Mouse (Mus musculus) embryonic fibroblast, embryonic 13.5 days (primary cell): ENCODE measurements around the gene Khsrp. TPM values are rescaled to one million over a fixed set of nuclear protein-coding genes. Genes with fewer than 3 reads are reported as not detected.

ENCODE experiments used
- H3K27ac ChIP-seq: 2 replicates; pipeline ENCODE4 v1.5.1; 2012; ENCODE audit warnings: low read length, control low read depth, inconsistent platforms; ENCODE audit not compliant: insufficient read depth
- H3K4me1 ChIP-seq: 2 replicates; pipeline ENCODE4 v1.6.1; 2011; ENCODE audit warnings: low read length; ENCODE audit not compliant: control insufficient read depth, insufficient read depth
- H3K4me3 ChIP-seq: 2 replicates; pipeline ENCODE4 v1.5.1; 2011; ENCODE audit warnings: mild to moderate bottlenecking, control low read depth, low read length; ENCODE audit not compliant: insufficient read depth
- CTCF ChIP-seq: IDR thresholded peaks from 2 replicates; pipeline ENCODE4 v1.5.1; 2011; ENCODE audit warnings: mild to moderate bottlenecking, control low read depth, low read length, moderate library complexity, borderline replicate concordance; ENCODE audit not compliant: insufficient read depth
- POLR2A ChIP-seq: IDR thresholded peaks from 2 replicates; pipeline ENCODE4 v1.6.1; 2011; ENCODE audit warnings: low read depth, mild to moderate bottlenecking, control low read depth, low read length, moderate library complexity
- polyA plus RNA-seq: library from polyadenylated mRNA; stranded (reverse); fragments of >200 nt; gene quantifications from 2 replicates; pipeline ENCODE4 v1.2.4, GENCODE M21; 2011; ENCODE audit warnings: low read depth; ENCODE audit not compliant: missing spikeins, insufficient read length

The Khsrp gene
- polyA plus RNA-seq, 1 experiment = 82.4 TPM

- H3K4me3 ChIP-seq = peak overlapping the region; percentile 13
- TF ChIP-seq POLR2A (peak; percentile 91), CTCF (no peak)
- H3K4me1 ChIP-seq = peaks cover 2% of the 10 kb centered on the region; the same call in 1 of the 2 replicates
- H3K27ac ChIP-seq = peak overlapping the region; percentile 60
These were observed 519 bp upstream of the Khsrp start for GRCm38 (mm10) chr17:57031661-57032420.

- H3K4me1 ChIP-seq = peaks cover 2% of the 10 kb centered on the region; the same call in 1 of the 2 replicates
- no peak overlapping the region for H3K27ac ChIP-seq
- TF ChIP-seq POLR2A (peak; percentile 46), CTCF (no peak)
These were observed 1.6 kb downstream of the Khsrp start for GRCm38 (mm10) chr17:57029691-57030090.

GRCm38 (mm10) chr17:57027471-57027870, 3.9 kb downstream of the Khsrp start:
- Histone ChIP-seq H3K27ac (no peak overlapping the region), H3K4me3 (no peak overlapping the region)

More at GRCm38 (mm10) chr17:57029691-57030090, 1.6 kb downstream of the Khsrp start:
- H3K4me3 ChIP-seq = peak overlapping the region; percentile 97

GRCm38 (mm10) chr17:57020960-57021359, 10.4 kb downstream of the Khsrp start:
- TF ChIP-seq POLR2A (no peak), CTCF (no peak)
- Histone ChIP-seq H3K27ac (no peak overlapping the region), H3K4me1 (no peaks in the 10 kb centered on the region), H3K4me3 (no peak overlapping the region)

More at GRCm38 (mm10) chr17:57027471-57027870, 3.9 kb downstream of the Khsrp start:
- H3K4me1 ChIP-seq = peaks cover 2% of the 10 kb centered on the region; the same call in 1 of the 2 replicates
- no peak for TF ChIP-seq POLR2A
- no peak for TF ChIP-seq CTCF

- no peak overlapping the region for H3K4me3 ChIP-seq
- TF ChIP-seq CTCF (no peak), POLR2A (no peak)
- no peak overlapping the region for H3K27ac ChIP-seq
- no peaks in the 10 kb centered on the region for H3K4me1 ChIP-seq
These were observed 11.6 kb downstream of the Khsrp start for GRCm38 (mm10) chr17:57019693-57020092.

- no peak for TF ChIP-seq POLR2A
- TF ChIP-seq CTCF = no peak
- no peak overlapping the region for H3K27ac ChIP-seq
- H3K4me3 ChIP-seq = no peak overlapping the region; the same call in 1 of the 2 replicates
- no peaks in the 10 kb centered on the region for H3K4me1 ChIP-seq
These were observed 19.0 kb downstream of the Khsrp start for GRCm38 (mm10) chr17:57012245-57012795.

- peak; percentile 98 for TF ChIP-seq POLR2A
- no peak for TF ChIP-seq CTCF
- Histone ChIP-seq H3K4me3 (peak within 1 kb of the TSS; percentile 80), H3K27ac (peak within 1 kb of the TSS; percentile 63), H3K4me1 (no peaks in the 10 kb centered on the region)
These were observed 19.8 kb downstream of the Khsrp start, which contains the start of the genes Gtf2f1 and Gm17949 for GRCm38 (mm10) chr17:57011236-57012141. TSS of gene Gtf2f1 (minus strand) at chr17:57011288. TSS of gene Gm17949 (plus strand) at chr17:57011469.

GRCm38 (mm10) chr17:57010911-57011235, 20.4 kb downstream of the Khsrp start:
- H3K4me3 ChIP-seq = peak overlapping the region; percentile 80
- peak overlapping the region; percentile 63 for H3K27ac ChIP-seq
- TF ChIP-seq CTCF (no peak), POLR2A (no peak)
- no peaks in the 10 kb centered on the region for H3K4me1 ChIP-seq

GRCm38 (mm10) chr17:57007137-57007905, 24.0 kb downstream of the Khsrp start:
- TF ChIP-seq POLR2A (no peak), CTCF (peak; percentile 53; the same call in 1 of the 2 replicates)
- Histone ChIP-seq H3K27ac (no peak overlapping the region), H3K4me1 (no peaks in the 10 kb centered on the region), H3K4me3 (no peak overlapping the region)
